Mouse (Mus musculus): Measurements from ENCODE around the gene Vps37c. TPM values are rescaled to one million over a fixed set of nuclear protein-coding genes. Genes with fewer than 3 reads are reported as not detected.

Gene Vps37c
- polyA plus RNA-seq, 1 experiment: 30.0 TPM

- Histone ChIP-seq H3K27me3 (replicated peaks; ENCODE audit: control insufficient read depth, insufficient read depth, low read length) (no peaks in the 10 kb centered on the region), H3K4me1 (ENCODE audit: control insufficient read depth, insufficient read depth, low read length) (peaks cover 2% of the 10 kb centered on the region; the same call in 1 of the 2 replicates), H3K36me3 (ENCODE audit: control insufficient read depth, insufficient read depth, low read length) (no peaks in the 10 kb centered on the region), H3K4me3 (ENCODE audit: insufficient read depth, low read depth, low read length) (no peak overlapping the region), H3K27ac (ENCODE audit: insufficient read depth, low read depth, low read length) (no peak overlapping the region)
- TF ChIP-seq CTCF (conservative IDR thresholded peaks at IDR 0.05; ENCODE audit: insufficient read depth, insufficient read length, low read depth, low read length) (no peak), POLR2A (IDR thresholded peaks at IDR 0.05; ENCODE audit: low read depth, low read length) (no peak)
- no peak for DNase-seq
- WGBS: 94% methylated on average over 7 of the region's 7 CpGs
Observed at GRCm38 (mm10) chr19:10731975-10732374, 43.4 kb downstream of the Vps37c start.

DNA sequence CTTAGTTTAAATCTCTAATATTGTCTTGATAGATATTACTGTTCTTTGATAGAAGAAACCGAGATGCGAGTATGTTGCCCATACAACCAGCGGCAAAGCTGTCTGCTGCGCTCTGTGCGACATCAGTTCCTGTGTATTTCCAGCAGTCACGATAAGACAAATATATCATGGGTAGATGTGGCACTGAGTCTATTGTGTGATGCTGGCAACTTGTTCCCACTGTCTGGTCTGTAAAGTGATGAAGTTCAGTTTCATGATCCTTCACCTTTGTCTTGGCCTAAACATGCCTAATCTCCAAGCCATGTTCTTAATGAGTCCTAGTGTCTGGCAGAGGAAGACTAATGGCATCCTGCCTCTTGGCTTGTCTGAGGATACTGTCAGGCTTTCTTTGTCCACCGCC lies 44.2 kb downstream of the Vps37c start:
- TF ChIP-seq POLR2A (IDR thresholded peaks at IDR 0.05; ENCODE audit: low read depth, low read length): no peak
- TF ChIP-seq CTCF (conservative IDR thresholded peaks at IDR 0.05; ENCODE audit: insufficient read depth, insufficient read length, low read depth, low read length): no peak
- Histone ChIP-seq H3K4me3 (ENCODE audit: insufficient read depth, low read depth, low read length) (no peak overlapping the region), H3K4me1 (ENCODE audit: control insufficient read depth, insufficient read depth, low read length) (peaks cover 2% of the 10 kb centered on the region; the same call in 1 of the 2 replicates), H3K27ac (ENCODE audit: insufficient read depth, low read depth, low read length) (no peak overlapping the region), H3K27me3 (replicated peaks; ENCODE audit: control insufficient read depth, insufficient read depth, low read length) (no peaks in the 10 kb centered on the region), H3K36me3 (ENCODE audit: control insufficient read depth, insufficient read depth, low read length) (no peaks in the 10 kb centered on the region)
- no peak for DNase-seq
- WGBS: 94% methylated on average over 7 of the region's 7 CpGs

GRCm38 (mm10) chr19:10733501-10734127 lies 45.1 kb downstream of the Vps37c start:
- H3K36me3 ChIP-seq (ENCODE audit: control insufficient read depth, insufficient read depth, low read length): no peaks in the 10 kb centered on the region
- no peak for TF ChIP-seq CTCF (conservative IDR thresholded peaks at IDR 0.05; ENCODE audit: insufficient read depth, insufficient read length, low read depth, low read length)
- TF ChIP-seq POLR2A (IDR thresholded peaks at IDR 0.05; ENCODE audit: low read depth, low read length): no peak
- no peak overlapping the region for H3K4me3 ChIP-seq (ENCODE audit: insufficient read depth, low read depth, low read length)
- no peaks in the 10 kb centered on the region for H3K27me3 ChIP-seq (replicated peaks; ENCODE audit: control insufficient read depth, insufficient read depth, low read length)
- peak; percentile 31 for DNase-seq
- WGBS: 68% methylated on average over 10 of the region's 10 CpGs
- H3K4me1 ChIP-seq (ENCODE audit: control insufficient read depth, insufficient read depth, low read length): peaks cover 2% of the 10 kb centered on the region; the same call in 1 of the 2 replicates
- no peak overlapping the region for H3K27ac ChIP-seq (ENCODE audit: insufficient read depth, low read depth, low read length)

DNA sequence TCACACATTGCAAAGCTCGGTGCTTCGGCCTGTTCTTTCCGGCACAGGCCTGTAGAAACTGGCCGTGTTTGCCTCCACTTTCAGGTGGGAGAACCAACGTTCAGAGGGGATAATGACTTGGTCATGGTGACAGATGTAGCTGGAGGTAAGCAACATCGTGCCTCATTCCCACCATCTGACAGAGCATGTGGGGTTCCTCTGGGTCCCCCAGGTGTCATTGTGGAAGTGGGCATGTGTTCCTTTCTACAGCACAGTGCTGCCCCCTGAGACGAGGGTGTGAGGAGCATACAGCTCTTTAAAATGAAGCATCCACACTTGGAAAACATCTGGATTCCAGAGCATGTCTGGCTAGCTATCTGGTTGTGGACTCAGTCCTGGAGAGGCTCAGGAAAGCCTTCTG lies 46.0 kb downstream of the Vps37c start:
- 85% methylated on average over 7 of the region's 7 CpGs for WGBS
- H3K27me3 ChIP-seq (replicated peaks; ENCODE audit: control insufficient read depth, insufficient read depth, low read length): no peaks in the 10 kb centered on the region
- peaks cover 2% of the 10 kb centered on the region; the same call in 1 of the 2 replicates for H3K4me1 ChIP-seq (ENCODE audit: control insufficient read depth, insufficient read depth, low read length)
- no peaks in the 10 kb centered on the region for H3K36me3 ChIP-seq (ENCODE audit: control insufficient read depth, insufficient read depth, low read length)
- TF ChIP-seq CTCF (conservative IDR thresholded peaks at IDR 0.05; ENCODE audit: insufficient read depth, insufficient read length, low read depth, low read length): no peak
- no peak for TF ChIP-seq POLR2A (IDR thresholded peaks at IDR 0.05; ENCODE audit: low read depth, low read length)
- no peak overlapping the region for H3K27ac ChIP-seq (ENCODE audit: insufficient read depth, low read depth, low read length)
- no peak overlapping the region for H3K4me3 ChIP-seq (ENCODE audit: insufficient read depth, low read depth, low read length)
- DNase-seq: no peak

DNA sequence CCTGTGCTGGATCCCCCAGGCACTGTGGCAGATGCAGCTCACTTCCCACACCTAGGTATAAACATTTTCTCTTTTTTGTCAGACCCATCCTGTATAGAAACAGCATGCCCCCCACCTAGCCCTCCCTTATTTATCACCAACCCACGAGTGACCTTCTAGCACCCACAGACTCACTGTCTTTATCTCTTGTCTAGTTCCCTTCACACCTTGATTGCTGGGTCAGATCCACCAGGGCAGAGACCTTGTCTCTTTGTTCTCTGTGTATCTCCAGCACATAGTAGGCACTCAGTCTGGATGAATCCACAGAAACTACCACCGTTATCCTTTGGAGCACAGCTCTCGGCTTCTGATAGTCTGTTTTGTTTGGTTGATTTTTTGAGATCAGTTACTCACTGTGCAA lies 46.5 kb downstream of the Vps37c start:
- TF ChIP-seq CTCF (conservative IDR thresholded peaks at IDR 0.05; ENCODE audit: insufficient read depth, insufficient read length, low read depth, low read length) (no peak), POLR2A (IDR thresholded peaks at IDR 0.05; ENCODE audit: low read depth, low read length) (no peak)
- H3K27ac ChIP-seq (ENCODE audit: insufficient read depth, low read depth, low read length): no peak overlapping the region
- H3K27me3 ChIP-seq (replicated peaks; ENCODE audit: control insufficient read depth, insufficient read depth, low read length): no peaks in the 10 kb centered on the region
- no peak overlapping the region for H3K4me3 ChIP-seq (ENCODE audit: insufficient read depth, low read depth, low read length)
- peaks cover 2% of the 10 kb centered on the region; the same call in 1 of the 2 replicates for H3K4me1 ChIP-seq (ENCODE audit: control insufficient read depth, insufficient read depth, low read length)
- 96% methylated on average over 3 of the region's 3 CpGs for WGBS
- no peaks in the 10 kb centered on the region for H3K36me3 ChIP-seq (ENCODE audit: control insufficient read depth, insufficient read depth, low read length)
- DNase-seq: no peak

- Histone ChIP-seq H3K4me1 (ENCODE audit: control insufficient read depth, insufficient read depth, low read length) (peaks cover 5% of the 10 kb centered on the region; the same call in 1 of the 2 replicates), H3K27ac (ENCODE audit: insufficient read depth, low read depth, low read length) (no peak overlapping the region), H3K4me3 (ENCODE audit: insufficient read depth, low read depth, low read length) (no peak overlapping the region), H3K36me3 (ENCODE audit: control insufficient read depth, insufficient read depth, low read length) (no peaks in the 10 kb centered on the region), H3K27me3 (replicated peaks; ENCODE audit: control insufficient read depth, insufficient read depth, low read length) (no peaks in the 10 kb centered on the region)
- TF ChIP-seq POLR2A (IDR thresholded peaks at IDR 0.05; ENCODE audit: low read depth, low read length): no peak
- TF ChIP-seq CTCF (conservative IDR thresholded peaks at IDR 0.05; ENCODE audit: insufficient read depth, insufficient read length, low read depth, low read length): no peak
- 98% methylated on average over 7 of the region's 7 CpGs for WGBS
- no peak for DNase-seq
Observed at GRCm38 (mm10) chr19:10735861-10736260, 47.3 kb downstream of the Vps37c start.

DNA sequence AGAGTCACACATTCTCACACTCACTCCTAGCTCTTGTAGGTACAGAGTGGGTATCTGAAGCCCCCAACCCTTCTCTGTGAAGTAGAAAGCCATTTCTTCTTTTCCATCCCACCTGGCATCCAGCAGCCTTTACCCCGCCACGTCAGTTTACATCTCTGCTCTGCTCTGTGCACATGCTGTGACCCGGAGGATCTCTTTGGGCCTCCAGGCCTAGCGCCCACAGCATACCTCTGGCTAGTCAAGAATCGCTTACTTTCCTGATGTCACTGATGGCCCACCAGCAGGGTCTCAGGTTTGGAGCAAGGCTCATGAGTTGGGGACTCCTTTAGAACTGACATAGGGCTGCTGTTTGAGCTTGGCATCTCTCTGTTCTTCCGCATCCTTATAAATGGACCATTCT lies 49.5 kb downstream of the Vps37c start:
- TF ChIP-seq POLR2A (IDR thresholded peaks at IDR 0.05; ENCODE audit: low read depth, low read length) (no peak), CTCF (conservative IDR thresholded peaks at IDR 0.05; ENCODE audit: insufficient read depth, insufficient read length, low read depth, low read length) (no peak)
- Histone ChIP-seq H3K36me3 (ENCODE audit: control insufficient read depth, insufficient read depth, low read length) (no peaks in the 10 kb centered on the region), H3K27me3 (replicated peaks; ENCODE audit: control insufficient read depth, insufficient read depth, low read length) (no peaks in the 10 kb centered on the region), H3K4me3 (ENCODE audit: insufficient read depth, low read depth, low read length) (no peak overlapping the region), H3K4me1 (ENCODE audit: control insufficient read depth, insufficient read depth, low read length) (peaks cover 9% of the 10 kb centered on the region), H3K27ac (ENCODE audit: insufficient read depth, low read depth, low read length) (no peak overlapping the region)
- no peak for DNase-seq
- WGBS: 93% methylated on average over 6 of the region's 6 CpGs
